Mouse (Mus musculus) liver, postnatal 0 days (tissue): Measurements from ENCODE around the gene 1700022I11Rik. TPM values are rescaled to one million over a fixed set of nuclear protein-coding genes. Genes with fewer than 3 reads are reported as not detected.

Experiments
- ATAC-seq: fragments of 200-750 bp; cut with Nextera tagmentation; 2 replicates; pipeline ENCODE4 v1.8.0; 2017; ENCODE audit warnings: mild to moderate bottlenecking, moderate library complexity
- DNase-seq: peaks from one replicate; pipeline ENCODE4 v3.0.0-alpha.2; 2016
- H3K27ac ChIP-seq: fragments of 300-500 bp; sonication (generic); 2 replicates; pipeline ENCODE4 v1.5.1; 2014; ENCODE audit warnings: antibody characterized with exemption, moderate library complexity, mild to moderate bottlenecking, low read depth
- H3K27me3 ChIP-seq: fragments of 300-500 bp; sonication (generic); 2 replicates; pipeline ENCODE4 v1.6.1; 2014; ENCODE audit warnings: low read length, control low read depth, mixed read lengths; ENCODE audit not compliant: insufficient read depth
- H3K36me3 ChIP-seq: fragments of 300-500 bp; sonication (generic); replicated peaks from 2 replicates; pipeline ENCODE4 v1.6.1; 2014; ENCODE audit warnings: mild to moderate bottlenecking, control low read depth, low read length, moderate library complexity, mixed read lengths; ENCODE audit not compliant: insufficient read depth
- H3K4me1 ChIP-seq: fragments of 300-500 bp; sonication (generic); 2 replicates; pipeline ENCODE4 v1.6.1; 2014; ENCODE audit warnings: antibody characterized with exemption, mild to moderate bottlenecking, control low read depth; ENCODE audit not compliant: insufficient read depth
- H3K4me2 ChIP-seq: fragments of 300-500 bp; sonication (generic); 2 replicates; pipeline ENCODE4 v1.6.1; 2014; ENCODE audit warnings: low read depth, mild to moderate bottlenecking, low read length, moderate library complexity, mixed read lengths
- H3K4me3 ChIP-seq: fragments of 300-500 bp; sonication (generic); 2 replicates; pipeline ENCODE4 v1.5.1; 2014; ENCODE audit warnings: low read depth, low read length
- H3K9ac ChIP-seq: fragments of 300-500 bp; sonication (generic); replicated peaks from 2 replicates; pipeline ENCODE4 v1.6.1; 2014; ENCODE audit warnings: mild to moderate bottlenecking, moderate library complexity
- H3K9me3 ChIP-seq: fragments of 300-500 bp; sonication (generic); 2 replicates; pipeline ENCODE4 v1.6.1; 2016; ENCODE audit warnings: mild to moderate bottlenecking, control low read depth, low read length, mixed read lengths
- CTCF ChIP-seq: sonication (generic); IDR thresholded peaks from 2 replicates; pipeline ENCODE4 v1.5.1; 2016; ENCODE audit warnings: antibody characterized with exemption, low read depth
- EP300 ChIP-seq: IDR thresholded peaks from 2 replicates; pipeline ENCODE4 v1.6.1; 2016; ENCODE audit warnings: antibody characterized with exemption, low read depth, mild to moderate bottlenecking
- WGBS: fragments of 180-500 bp; shearing (Covaris S2); extraction: QIAGEN DNeasy Blood & Tissue Kit; methylation state at CpG from one replicate; pipeline ENCODE4 v1.1.7; 2014; ENCODE audit not compliant: insufficient replicate concordance; 5-methylcytosine and 5-hydroxymethylcytosine counted together
- polyA plus RNA-seq: library from polyadenylated mRNA; unstranded; fragments of >200 nt; fragmentation: Nextera tagmentation; extraction: Ambion mirVana; gene quantifications from 2 replicates; pipeline ENCODE4 v1.2.1, GENCODE M21; 2015

The 1700022I11Rik gene
- polyA plus RNA-seq, 1 experiment from 2014 or later, result not detected

DNA sequence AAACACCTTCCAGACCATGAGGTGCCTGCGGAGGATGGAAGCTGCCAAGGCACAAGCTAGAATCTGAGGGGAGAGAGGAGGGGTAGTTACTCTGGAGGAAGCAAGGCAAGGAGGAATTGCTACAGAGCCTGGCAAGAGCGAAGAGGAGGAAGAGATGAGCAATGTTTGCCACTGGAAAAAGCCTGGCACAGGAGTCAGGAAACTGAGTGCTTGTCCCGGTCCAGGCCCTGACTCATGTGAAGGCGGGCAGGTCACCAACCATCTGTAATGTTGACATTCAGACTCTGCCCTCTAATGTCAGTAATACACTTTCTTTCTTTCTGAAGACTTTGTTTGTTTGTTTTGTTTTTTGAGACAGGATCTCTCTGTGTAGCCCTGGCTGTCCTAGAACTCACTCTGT is 48.8 kb downstream of the 1700022I11Rik start:
- WGBS, result 85% methylated on average over 4 of the region's 4 CpGs
- no peaks in the 10 kb centered on the region for H3K9me3 ChIP-seq
- no peak overlapping the region for H3K9ac ChIP-seq
- DNase-seq, result no peak
- H3K27ac ChIP-seq, result no peak overlapping the region
- H3K36me3 ChIP-seq, result peaks cover 28% of the 10 kb centered on the region
- H3K4me2 ChIP-seq, result no peak overlapping the region
- TF ChIP-seq EP300, result no peak
- TF ChIP-seq CTCF, result no peak
- no peaks in the 10 kb centered on the region for H3K27me3 ChIP-seq
- H3K4me1 ChIP-seq, result no peaks in the 10 kb centered on the region
- H3K4me3 ChIP-seq, result no peak overlapping the region
- ATAC-seq, result no peak

DNA sequence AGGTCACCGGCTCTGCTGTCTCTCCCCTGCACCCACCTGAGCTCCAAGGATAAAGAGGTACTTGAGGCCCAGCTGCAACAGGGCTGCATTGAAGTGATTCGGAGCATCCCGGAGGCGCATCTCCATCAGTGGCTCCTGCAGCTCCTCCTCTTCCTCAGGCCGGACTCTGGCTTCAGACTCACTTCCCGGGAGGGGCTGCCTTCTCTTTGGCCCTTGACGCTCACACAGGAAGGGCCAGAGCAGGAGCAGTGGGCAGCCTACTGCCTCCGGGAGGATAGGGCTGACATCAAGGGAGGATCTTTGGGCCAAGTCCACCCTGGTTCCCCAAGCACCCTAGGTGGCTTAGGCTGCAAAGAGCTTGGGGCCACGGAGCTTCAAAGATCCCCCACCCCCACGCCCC is 49.8 kb downstream of the 1700022I11Rik start:
- H3K9ac ChIP-seq, result no peak overlapping the region
- H3K27me3 ChIP-seq, result no peaks in the 10 kb centered on the region
- DNase-seq (no peak), ATAC-seq (no peak)
- no peak overlapping the region for H3K4me2 ChIP-seq
- no peaks in the 10 kb centered on the region for H3K9me3 ChIP-seq
- H3K4me3 ChIP-seq, result no peak overlapping the region
- peaks cover 34% of the 10 kb centered on the region for H3K36me3 ChIP-seq
- WGBS, result 87% methylated on average over 10 of the region's 10 CpGs
- no peak overlapping the region for H3K27ac ChIP-seq
- H3K4me1 ChIP-seq, result no peaks in the 10 kb centered on the region; the same call in 1 of the 2 replicates
- no peak for TF ChIP-seq CTCF
- no peak for TF ChIP-seq EP300

DNA sequence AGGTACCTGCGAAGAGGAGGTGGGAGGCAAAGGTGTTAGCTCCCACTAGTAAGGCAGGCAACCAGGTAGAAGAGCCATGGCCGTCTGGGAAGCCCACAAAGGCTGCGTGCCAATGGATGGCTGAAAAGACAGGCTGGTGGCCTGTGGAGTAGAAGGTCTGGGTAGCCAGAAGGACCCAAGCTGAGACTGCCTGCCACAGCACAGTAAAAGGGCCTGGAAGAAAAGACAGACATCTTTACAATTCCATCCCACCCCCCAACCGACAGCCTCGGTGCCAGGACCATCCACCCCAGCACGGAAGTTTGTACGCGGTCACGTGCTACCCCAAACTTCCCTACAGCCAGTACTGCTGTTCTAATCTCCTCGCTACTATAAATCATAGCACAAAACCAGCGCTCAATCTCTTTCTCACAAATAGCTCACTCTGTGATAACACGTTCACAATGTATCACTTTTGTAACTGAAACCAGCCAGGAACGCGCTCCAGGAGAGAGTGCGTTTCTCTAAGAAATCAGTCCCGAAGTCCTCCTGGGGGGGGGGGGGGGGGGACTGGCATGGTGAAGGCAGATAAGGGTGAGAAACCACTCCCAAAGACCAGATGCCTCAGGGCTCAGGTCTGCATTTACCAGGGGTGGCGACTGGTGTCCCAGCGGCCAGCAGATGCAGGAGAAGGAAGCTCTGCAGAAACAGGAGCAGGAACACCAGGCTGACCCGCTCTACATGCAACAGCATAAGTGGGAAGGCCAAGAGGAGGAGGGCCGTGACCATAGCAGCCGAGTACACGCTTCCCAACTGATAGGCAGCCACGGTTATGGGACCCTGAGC is 50.4 kb downstream of the 1700022I11Rik start:
- ATAC-seq (no peak), DNase-seq (no peak)
- H3K27me3 ChIP-seq, result no peaks in the 10 kb centered on the region
- H3K9ac ChIP-seq, result no peak overlapping the region
- 70% methylated on average over 23 of the region's 23 CpGs for WGBS
- no peak overlapping the region for H3K4me2 ChIP-seq
- H3K4me3 ChIP-seq, result no peak overlapping the region
- TF ChIP-seq CTCF (no peak), EP300 (no peak)
- no peak overlapping the region for H3K27ac ChIP-seq
- H3K36me3 ChIP-seq, result peaks cover 37% of the 10 kb centered on the region
- H3K9me3 ChIP-seq, result no peaks in the 10 kb centered on the region
- H3K4me1 ChIP-seq, result peaks cover 3% of the 10 kb centered on the region

DNA sequence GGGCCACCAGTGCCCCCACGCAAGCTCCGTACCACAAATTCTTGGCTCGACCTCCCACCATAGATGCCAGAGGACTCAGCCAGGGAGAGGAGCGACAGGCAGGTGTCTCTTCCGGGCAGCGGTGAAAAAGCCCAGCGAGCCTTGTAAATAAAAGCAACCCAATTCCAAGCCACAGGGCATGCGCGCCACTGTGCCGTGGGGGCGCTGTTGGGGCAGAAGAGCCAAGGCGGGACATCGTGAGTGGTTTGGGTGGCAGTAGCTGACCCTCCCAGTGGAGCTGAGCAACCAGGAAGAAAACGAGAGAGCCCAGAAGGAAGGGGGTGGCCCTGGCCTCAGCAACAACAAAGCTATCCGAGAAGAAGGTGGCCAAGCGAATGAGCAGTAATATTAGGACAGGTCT is 51.5 kb downstream of the 1700022I11Rik start:
- TF ChIP-seq CTCF, result no peak
- no peak for TF ChIP-seq EP300
- no peak overlapping the region for H3K9ac ChIP-seq
- DNase-seq (no peak), ATAC-seq (no peak)
- peaks cover 7% of the 10 kb centered on the region for H3K4me1 ChIP-seq
- no peaks in the 10 kb centered on the region for H3K27me3 ChIP-seq
- no peaks in the 10 kb centered on the region for H3K9me3 ChIP-seq
- WGBS, result 90% methylated on average over 16 of the region's 16 CpGs
- H3K4me2 ChIP-seq, result no peak overlapping the region
- H3K27ac ChIP-seq, result no peak overlapping the region
- H3K36me3 ChIP-seq, result peaks cover 37% of the 10 kb centered on the region
- no peak overlapping the region for H3K4me3 ChIP-seq

DNA sequence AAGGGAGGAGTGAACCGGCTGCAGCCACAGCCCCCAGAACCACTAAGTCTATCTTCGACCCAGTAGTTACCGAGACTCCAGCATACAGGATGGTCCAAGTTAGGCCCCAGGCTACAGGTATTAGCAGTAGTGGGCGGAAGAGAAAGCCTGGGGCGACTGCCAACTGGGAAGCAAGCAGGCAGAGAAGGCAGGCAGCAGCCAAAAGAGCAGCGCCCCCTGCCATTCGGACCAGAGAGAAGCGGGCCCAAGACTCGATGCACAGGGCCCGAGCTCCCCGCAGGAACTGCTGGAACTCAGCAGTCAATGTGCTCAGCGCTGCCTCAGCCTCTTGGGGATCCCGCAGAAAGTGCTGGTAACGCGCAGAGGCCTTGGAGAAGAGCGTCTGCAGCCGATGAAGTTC is 51.9 kb downstream of the 1700022I11Rik start:
- H3K4me1 ChIP-seq, result peaks cover 7% of the 10 kb centered on the region
- 88% methylated on average over 17 of the region's 17 CpGs for WGBS
- H3K9me3 ChIP-seq, result no peaks in the 10 kb centered on the region
- no peak overlapping the region for H3K4me2 ChIP-seq
- DNase-seq, result no peak
- H3K4me3 ChIP-seq, result no peak overlapping the region
- no peaks in the 10 kb centered on the region for H3K27me3 ChIP-seq
- no peak for ATAC-seq
- H3K9ac ChIP-seq, result no peak overlapping the region
- TF ChIP-seq EP300 (no peak), CTCF (no peak)
- peaks cover 37% of the 10 kb centered on the region for H3K36me3 ChIP-seq
- H3K27ac ChIP-seq, result no peak overlapping the region

DNA sequence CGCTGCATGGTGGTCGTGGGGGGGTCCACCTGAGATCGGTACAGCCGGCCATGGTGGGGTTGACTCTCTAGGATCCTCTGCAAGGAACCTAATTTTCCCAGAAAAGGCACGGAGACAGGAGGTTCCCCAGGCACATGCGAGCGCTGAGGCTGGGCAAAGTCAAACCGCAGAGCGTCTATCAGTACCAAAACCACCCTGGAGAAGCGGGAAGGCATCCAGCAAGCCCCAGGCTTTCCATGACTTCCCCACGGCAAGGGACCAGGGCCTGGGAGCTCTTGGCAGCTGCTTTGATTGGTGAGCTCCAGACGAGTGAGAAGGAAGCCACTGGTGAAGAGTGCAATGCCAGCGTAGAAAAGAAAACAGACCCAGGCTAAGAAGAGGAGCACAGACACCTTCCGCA is 55.3 kb downstream of the 1700022I11Rik start:
- Histone ChIP-seq H3K4me3 (peak overlapping the region; percentile 69), H3K27ac (peak overlapping the region; percentile 97; the same call in 1 of the 2 replicates), H3K9ac (peak overlapping the region; percentile 76), H3K27me3 (no peaks in the 10 kb centered on the region), H3K4me1 (peaks cover 7% of the 10 kb centered on the region), H3K36me3 (peaks cover 46% of the 10 kb centered on the region), H3K9me3 (no peaks in the 10 kb centered on the region), H3K4me2 (peak overlapping the region; percentile 83)
- ATAC-seq, result no peak
- no peak for DNase-seq
- 76% methylated on average over 14 of the region's 14 CpGs for WGBS
- TF ChIP-seq EP300 (no peak), CTCF (no peak)
